Mouse (Mus musculus): ENCODE data around the gene Cox6a1.

DNA sequence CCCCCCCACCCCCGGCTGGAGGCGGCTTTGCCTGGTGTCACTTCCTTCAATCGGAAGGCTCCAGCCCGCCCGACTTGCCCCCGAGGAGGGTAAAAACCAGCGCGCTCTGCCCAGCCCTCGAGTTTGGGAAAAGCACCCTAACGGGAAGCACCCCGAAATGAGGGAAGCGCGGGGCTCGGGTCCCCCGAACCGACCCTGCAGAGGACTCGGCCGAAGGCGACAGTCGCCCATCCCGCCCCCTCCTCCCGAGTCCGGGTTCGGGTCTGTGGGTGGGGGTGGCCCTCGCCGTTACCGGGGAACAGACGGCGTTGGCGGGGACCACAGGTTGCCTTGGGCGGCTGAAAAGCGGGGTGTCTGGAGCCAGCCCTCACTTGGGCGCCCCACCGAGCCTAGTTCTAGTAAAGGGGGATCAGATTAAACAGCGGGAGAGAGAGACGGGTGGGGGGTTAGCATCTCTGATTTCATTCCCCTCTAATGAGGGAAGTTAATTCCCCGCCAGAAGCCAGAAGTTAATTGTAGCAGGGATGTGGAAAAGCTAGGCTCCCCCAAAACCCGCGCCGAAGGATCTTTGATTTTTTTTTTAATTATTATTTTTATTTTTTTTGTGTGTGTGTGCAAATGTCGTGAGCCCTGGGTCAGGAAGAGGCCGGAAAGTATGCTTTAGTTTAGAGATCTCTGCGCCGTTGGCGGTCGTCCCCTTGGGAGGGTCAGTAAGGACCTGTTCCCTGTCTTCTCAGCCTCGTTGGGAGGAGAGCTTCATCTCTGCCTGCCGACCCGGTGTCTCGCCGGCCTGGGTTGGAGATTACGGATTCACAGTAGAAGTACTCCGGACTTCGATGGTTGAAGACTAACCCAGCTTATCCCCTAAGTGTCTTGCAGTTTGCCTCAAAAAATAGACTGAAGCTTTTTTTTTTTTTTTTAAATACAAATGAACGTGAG lies 20.9 kb downstream of the Cox6a1 start:
- TF ChIP-seq CTCF (IDR thresholded peaks at IDR 0.05; ENCODE audit: control insufficient read depth, insufficient read depth, insufficient read length) (no peak), USF1 (IDR thresholded peaks at IDR 0.05; ENCODE audit: low read depth) (no peak)
